Mouse (Mus musculus) lung, adult 18-20 months (tissue): ENCODE data around the gene Cd248.
"Not testable (repeated sequence)": the region's sequence is repeated elsewhere in the genome, so short reads cannot be mapped to it uniquely, and the experiment has no call there.

Experiments
- DNase-seq, 2 experiments: peaks; one replicate each; pipeline ENCODE4 v3.0.0; 2022; ENCODE audit warnings: mixed read lengths in 2 of 2

Gene Cd248

GRCm38 (mm10) chr19:5079279-5079678 lies 11.4 kb downstream of the Cd248 start:
- DNase-seq = no peak

GRCm38 (mm10) chr19:5082005-5082404 lies 14.1 kb downstream of the Cd248 start:
- DNase-seq = no peak

GRCm38 (mm10) chr19:5082596-5082995 lies 14.7 kb downstream of the Cd248 start:
- no peak for DNase-seq

- DNase-seq = no peak
These were observed 16.3 kb downstream of the Cd248 start for GRCm38 (mm10) chr19:5083961-5084833.

GRCm38 (mm10) chr19:5084834-5085144 lies 16.9 kb downstream of the Cd248 start:
- no peak for DNase-seq

- peak; percentile 63 to 70 for DNase-seq
These were observed 17.4 kb downstream of the Cd248 start, which contains the start of gene Tmem151a for GRCm38 (mm10) chr19:5085145-5085863. Gene Tmem151a, minus strand, starts transcription at chr19:5085531.

- not testable (repeated sequence) for DNase-seq
These were observed 18.7 kb downstream of the Cd248 start for GRCm38 (mm10) chr19:5086533-5086932.

- DNase-seq = peak; percentile 97 to 98
These were observed 20.2 kb downstream of the Cd248 start, which contains the start of gene Yif1a for GRCm38 (mm10) chr19:5087884-5088728. Gene Yif1a, plus strand, starts transcription at chr19:5088538.

GRCm38 (mm10) chr19:5089324-5089723 lies 21.4 kb downstream of the Cd248 start:
- no peak for DNase-seq

- DNase-seq = no peak
These were observed 24.2 kb downstream of the Cd248 start for GRCm38 (mm10) chr19:5092083-5092482.

GRCm38 (mm10) chr19:5093481-5094242 lies 25.8 kb downstream of the Cd248 start:
- no peak for DNase-seq

- DNase-seq = peak; percentile 84 to 88
These were observed 26.4 kb downstream of the Cd248 start for GRCm38 (mm10) chr19:5094243-5094632.

- DNase-seq = no peak
These were observed 27.0 kb downstream of the Cd248 start for GRCm38 (mm10) chr19:5094746-5095417.

GRCm38 (mm10) chr19:5095887-5096474 lies 28.1 kb downstream of the Cd248 start:
- no peak for DNase-seq

- no peak for DNase-seq
These were observed 29.9 kb downstream of the Cd248 start for GRCm38 (mm10) chr19:5097521-5098362.

GRCm38 (mm10) chr19:5098363-5099143 lies 30.7 kb downstream of the Cd248 start, which contains the start of gene Cnih2:
Gene Cnih2, minus strand, starts transcription at chr19:5098521.
- DNase-seq = peak in 1 of 2 experiments; percentile 54

GRCm38 (mm10) chr19:5106074-5106473 lies 38.2 kb downstream of the Cd248 start:
- no peak for DNase-seq

- DNase-seq = peak; percentile 98 to 99
These were observed 38.9 kb downstream of the Cd248 start, which contains the start of gene Rab1b for GRCm38 (mm10) chr19:5106731-5107191. Gene Rab1b, minus strand, starts transcription at chr19:5107072.
